In genomic region chr6:80181916-80182315, GRCm38 (mm10) we compare ENCODE assay signal across 34 mouse cellular contexts.
"Had no signal": no experiment of that assay in that cellular context is flagged by ENCODE, and none has a peak within 500 bp of the region (broad histone marks: within the 10 kb centered on the region; RNA-seq: fewer than 3 reads in every experiment).

No protein-coding gene starts in this region.

- H3K27me3 ChIP-seq: heart, embryonic 12.5 days; heart, embryonic 13.5 days; heart, embryonic 15.5 days; hindbrain, embryonic 13.5 days; hindbrain, embryonic 15.5 days; intestine, embryonic 15.5 days; kidney, embryonic 15.5 days had no signal

- H3K9ac ChIP-seq: heart, embryonic 12.5 days; heart, embryonic 13.5 days; heart, embryonic 15.5 days; hindbrain, embryonic 13.5 days; hindbrain, embryonic 15.5 days; intestine, embryonic 15.5 days; kidney, embryonic 15.5 days had no signal

- H3K4me3 ChIP-seq: heart, adult 2 months; heart, embryonic 10.5 days; heart, embryonic 12.5 days; heart, embryonic 13.5 days; heart, embryonic 15.5 days; hindbrain, embryonic 10.5 days; hindbrain, embryonic 13.5 days; hindbrain, embryonic 15.5 days; intestine, embryonic 15.5 days; kidney, embryonic 15.5 days; layer of hippocampus, adult 2 months; left cerebral cortex, adult 2 months had no signal

- H3K9me3 ChIP-seq: heart, embryonic 10.5 days; heart, embryonic 12.5 days; heart, embryonic 13.5 days; heart, embryonic 15.5 days; hindbrain, embryonic 10.5 days; hindbrain, embryonic 13.5 days; hindbrain, embryonic 15.5 days; intestine, embryonic 15.5 days; kidney, embryonic 15.5 days had no signal

- ATAC-seq: hindbrain, postnatal 0 days; inflammation-experienced regulatory T-cells, adult 6 months; intestine, embryonic 15.5 days; intestine, embryonic 16.5 days; intestine, postnatal 0 days had no signal

- H3K27ac ChIP-seq: heart, adult 2 months; heart, embryonic 10.5 days; heart, embryonic 13.5 days; heart, embryonic 15.5 days; hindbrain, embryonic 10.5 days; hindbrain, embryonic 13.5 days; hindbrain, embryonic 15.5 days; hindbrain, postnatal 0 days; intestine, embryonic 15.5 days; kidney, embryonic 15.5 days; kidney, postnatal 0 days; layer of hippocampus, adult 2 months; left cerebral cortex, adult 2 months had no signal

- H3K36me3 ChIP-seq: heart, embryonic 10.5 days; heart, embryonic 12.5 days; heart, embryonic 13.5 days; heart, embryonic 15.5 days; hindbrain, embryonic 10.5 days; hindbrain, embryonic 13.5 days; hindbrain, embryonic 15.5 days; intestine, embryonic 15.5 days; kidney, embryonic 15.5 days had no signal

- H3K4me2 ChIP-seq: heart, embryonic 11.5 days; heart, embryonic 12.5 days; heart, embryonic 13.5 days; heart, embryonic 15.5 days; hindbrain, embryonic 13.5 days; hindbrain, embryonic 15.5 days; intestine, embryonic 15.5 days; kidney, embryonic 15.5 days had no signal

- H3K4me1 ChIP-seq: heart, embryonic 10.5 days; heart, embryonic 12.5 days; heart, embryonic 13.5 days; heart, embryonic 15.5 days; hindbrain, embryonic 15.5 days; intestine, embryonic 15.5 days; kidney, embryonic 15.5 days had no signal

- DNase-seq: heart, adult 2 months; heart, postnatal 10 days; heart, postnatal 14 days; heart, postnatal 36 days; heart, postnatal 4 days; kidney, adult 11 months; kidney, adult 18-20 months; kidney, adult 2 months; kidney, adult 8-10 months; kidney, adult 9 months; kidney, postnatal 10 days; kidney, postnatal 14 days; kidney, postnatal 25 days; kidney, postnatal 36 days; kidney, postnatal 4 days; layer of hippocampus, adult 9-11 months; layer of hippocampus, postnatal 36 days had no signal
